Mouse (Mus musculus) kidney, adult 2 months (tissue): Measurements from ENCODE around the gene Zpbp2.

Experiments
- CTCF ChIP-seq: fragments of 200-500 bp; conservative IDR thresholded peaks from 2 replicates; pipeline ENCODE4 v1.5.1; 2011; ENCODE audit warnings: low read depth, mild to moderate bottlenecking, control low read depth, low read length, moderate library complexity, mixed read lengths; ENCODE audit not compliant: insufficient read depth, insufficient read length
- POLR2A ChIP-seq: fragments of 200-500 bp; IDR thresholded peaks from one replicate; pipeline ENCODE4 v1.6.1; 2011; ENCODE audit warnings: low read depth, low read length, control low read depth

DNA sequence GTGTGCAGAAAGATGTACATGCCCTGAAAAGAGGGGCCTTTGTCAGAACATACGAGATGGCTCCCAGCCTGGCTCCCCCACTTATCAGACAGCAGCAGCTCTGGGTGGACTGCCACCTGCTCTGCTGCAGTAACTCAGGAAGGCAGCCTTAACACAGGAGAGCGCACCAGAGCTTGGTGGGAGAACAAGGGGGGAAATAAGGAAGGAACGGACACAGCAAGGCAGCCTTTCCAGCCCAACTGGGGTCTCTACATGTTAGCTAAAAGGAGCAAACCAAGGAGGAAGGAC is 32.3 kb downstream of the Zpbp2 start:
- TF ChIP-seq CTCF, result no peak
- no peak for TF ChIP-seq POLR2A
